Mouse (Mus musculus) kidney, adult 8-10 months (tissue): Measurements from ENCODE around the gene Chrm4.

Experiments used
- DNase-seq, 2 experiments: peaks; one replicate each; pipeline ENCODE4 v3.0.0; 2022

Chrm4 gene

DNA sequence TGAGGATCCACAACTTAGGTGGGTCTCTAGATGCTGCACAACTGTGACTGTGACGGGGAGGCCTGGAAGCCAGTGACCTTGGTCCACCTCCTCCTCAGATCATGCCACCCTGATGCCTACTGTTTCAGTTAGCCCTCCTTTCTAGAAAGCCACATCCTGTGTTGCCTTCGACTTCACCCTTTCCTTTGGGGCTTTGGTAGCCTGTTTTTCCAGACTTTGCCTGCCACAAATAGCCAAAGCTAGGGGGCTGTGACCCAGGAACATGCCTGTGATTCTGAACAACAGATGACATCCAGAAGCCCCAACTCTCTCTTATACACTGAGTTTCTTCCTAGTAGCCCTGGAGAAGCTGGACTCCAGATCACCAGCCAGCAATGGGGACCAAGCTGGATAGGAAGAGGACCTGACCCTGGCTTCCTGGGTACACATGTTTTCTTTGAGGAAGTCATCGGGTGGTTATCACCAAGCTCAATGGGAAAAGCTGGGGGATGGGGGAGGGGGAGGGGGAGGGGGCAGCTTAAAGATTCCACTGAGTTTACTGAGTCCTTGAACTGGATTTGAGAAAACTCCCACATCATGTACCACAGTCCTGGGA lies 37.7 kb downstream of the Chrm4 start:
- DNase-seq: no peak

DNA sequence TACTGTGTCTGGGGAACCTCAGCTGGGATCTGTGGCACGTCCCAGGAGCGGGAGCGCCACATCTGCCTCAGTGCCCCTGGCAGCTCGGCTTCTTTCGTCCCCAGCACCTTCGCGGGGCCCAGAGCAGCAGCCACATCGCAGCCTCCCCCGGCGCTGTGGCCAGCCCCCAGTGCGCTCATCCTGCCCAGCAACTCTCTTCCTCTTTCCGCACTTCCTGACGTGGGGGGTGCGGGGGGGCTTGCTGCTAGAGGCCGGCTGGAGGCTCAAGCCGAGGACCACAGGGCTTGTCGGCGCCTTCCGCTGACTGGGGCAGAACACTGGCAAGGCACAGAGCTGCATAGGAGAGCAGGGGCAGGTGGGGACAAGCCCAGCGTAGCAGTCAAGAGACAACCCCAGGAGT lies 38.4 kb downstream of the Chrm4 start:
- DNase-seq: peak; percentile 73 to 74

DNA sequence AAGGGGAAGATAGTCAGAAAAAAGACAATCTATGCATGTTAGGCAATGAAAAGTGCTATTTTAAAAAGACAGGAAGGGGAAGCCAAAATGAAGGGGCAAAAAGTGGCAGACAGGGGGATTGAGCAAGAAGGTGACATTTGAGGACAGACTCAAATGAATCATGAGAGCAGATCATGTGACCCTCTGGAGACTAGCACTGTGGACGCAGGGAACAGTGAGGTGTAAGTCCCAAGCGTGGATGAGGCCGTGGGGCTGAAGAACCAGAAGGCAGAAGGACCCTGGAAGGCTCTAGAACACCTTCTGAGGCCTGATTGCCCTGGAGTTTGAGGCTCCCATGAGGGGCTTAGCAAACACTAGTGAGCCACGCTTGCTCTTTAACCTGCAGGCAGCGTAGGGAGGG lies 39.3 kb downstream of the Chrm4 start:
- DNase-seq: no peak

DNA sequence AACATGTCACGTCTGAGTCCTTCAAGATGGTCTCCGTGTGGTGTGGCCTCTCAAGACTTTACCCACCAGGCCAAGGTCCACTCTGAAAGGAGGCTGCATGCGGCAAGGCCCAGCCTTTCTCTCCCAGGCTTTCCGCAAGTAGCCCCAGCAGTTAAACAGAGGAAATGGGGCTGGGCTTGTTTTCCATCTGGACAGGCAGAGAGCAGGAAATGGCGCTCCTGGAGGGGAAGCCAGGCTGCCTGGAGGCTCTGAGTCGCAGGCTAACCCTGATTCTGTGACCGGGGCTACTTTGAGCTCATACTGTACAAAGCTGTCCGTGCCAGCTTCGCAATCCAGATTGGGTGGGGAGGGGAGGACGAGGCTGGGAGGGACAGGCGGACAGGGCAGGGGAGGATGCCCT lies 40.9 kb downstream of the Chrm4 start:
- DNase-seq: peak in 1 of 2 experiments; percentile 43

- no peak for DNase-seq
Measured at GRCm38 (mm10) chr2:91971231-91972097, 44.4 kb downstream of the Chrm4 start.

- DNase-seq: no peak
Measured at GRCm38 (mm10) chr2:91972121-91972566, 45.1 kb downstream of the Chrm4 start.

DNA sequence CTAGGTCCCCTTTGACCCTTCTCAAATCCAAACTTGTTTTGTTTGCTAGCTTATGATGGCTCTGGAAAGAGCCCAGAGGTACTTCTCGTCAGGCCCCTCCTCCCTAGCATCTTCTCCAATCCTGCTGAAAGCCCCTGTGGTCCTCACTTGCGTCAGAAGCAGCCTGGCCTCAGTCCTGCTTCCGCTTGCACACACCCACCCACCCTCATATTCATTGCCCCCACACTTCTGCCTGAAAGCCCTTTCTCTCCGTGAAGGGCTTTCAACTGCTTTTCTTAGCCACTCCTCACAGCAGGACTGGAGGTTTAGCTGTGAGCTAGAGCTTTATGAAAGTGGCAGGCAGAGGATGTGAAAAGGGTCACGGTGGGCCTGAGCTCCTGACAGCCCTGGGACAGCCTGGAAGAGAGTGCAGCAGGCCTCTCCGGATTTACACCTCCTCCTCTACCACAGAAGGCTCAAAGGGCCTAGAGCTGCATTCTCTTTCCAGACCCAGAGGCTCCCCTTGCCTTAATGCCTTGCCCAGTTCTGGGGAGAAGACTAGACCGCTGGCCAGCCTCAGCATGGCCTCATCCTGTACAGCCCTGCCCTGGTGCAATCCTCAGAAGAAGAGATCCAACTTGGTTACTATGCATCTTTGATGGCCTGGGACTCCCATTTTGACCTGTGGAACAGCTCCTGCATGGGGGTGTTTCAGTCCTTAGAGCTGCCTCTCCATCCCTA lies 46.5 kb downstream of the Chrm4 start:
- no peak for DNase-seq

- DNase-seq: no peak
Measured at GRCm38 (mm10) chr2:91975581-91976541, 48.8 kb downstream of the Chrm4 start, which contains the start of gene Dgkz. TSS of gene Dgkz (minus strand) at chr2:91975864.

- DNase-seq: no peak
Measured at GRCm38 (mm10) chr2:91977960-91978359, 50.9 kb downstream of the Chrm4 start.
